Mouse (Mus musculus) stomach, embryonic 15.5 days (tissue): ENCODE results near the gene Olfr743. TPM values are rescaled to one million over a fixed set of nuclear protein-coding genes. Genes with fewer than 3 reads are reported as not detected.
"Not testable (repeated sequence)": the region's sequence is repeated elsewhere in the genome, so short reads cannot be mapped to it uniquely, and the experiment has no call there.

Experiments
- ATAC-seq: fragments of 200-750 bp; cut with Nextera tagmentation; 2 replicates; pipeline ENCODE4 v1.8.0; 2017; ENCODE audit warnings: low read depth, moderate number of reproducible peaks, moderate TSS enrichment; ENCODE audit not compliant: insufficient read depth, low FRiP score
- H3K27ac ChIP-seq: fragments of 300-500 bp; sonication (generic); 2 replicates; pipeline ENCODE4 v1.5.1; 2015; ENCODE audit warnings: mild to moderate bottlenecking, inconsistent platforms
- H3K27me3 ChIP-seq: fragments of 300-500 bp; sonication (generic); replicated peaks from 2 replicates; pipeline ENCODE4 v1.6.1; 2015; ENCODE audit warnings: inconsistent platforms
- H3K36me3 ChIP-seq: fragments of 300-500 bp; sonication (generic); 2 replicates; pipeline ENCODE4 v1.6.1; 2015; ENCODE audit warnings: inconsistent platforms
- H3K4me1 ChIP-seq: fragments of 300-500 bp; sonication (generic); 2 replicates; pipeline ENCODE4 v1.6.1; 2015; ENCODE audit warnings: inconsistent platforms
- H3K4me2 ChIP-seq: fragments of 300-500 bp; sonication (generic); 2 replicates; pipeline ENCODE4 v1.6.1; 2015; ENCODE audit warnings: mild to moderate bottlenecking, inconsistent platforms
- H3K4me3 ChIP-seq: fragments of 300-500 bp; sonication (generic); replicated peaks from 2 replicates; pipeline ENCODE4 v1.5.1; 2015; ENCODE audit warnings: inconsistent platforms
- H3K9ac ChIP-seq: fragments of 300-500 bp; sonication (generic); 2 replicates; pipeline ENCODE4 v1.6.1; 2015; ENCODE audit warnings: inconsistent platforms
- H3K9me3 ChIP-seq: fragments of 300-500 bp; sonication (generic); 2 replicates; pipeline ENCODE4 v1.6.1; 2016; ENCODE audit warnings: inconsistent platforms
- WGBS: fragments of 180-500 bp; shearing (Covaris S2); methylation state at CpG from one replicate; pipeline ENCODE4 v1.1.7; 2015; 5-methylcytosine and 5-hydroxymethylcytosine counted together
- polyA plus RNA-seq: library from polyadenylated mRNA; unstranded; fragments of >200 nt; fragmentation: Nextera tagmentation; extraction: Ambion mirVana; gene quantifications from 2 replicates; pipeline ENCODE4 v1.2.1, GENCODE M21; 2015

Gene Olfr743
- not detected in 2 replicates for polyA plus RNA-seq

- Histone ChIP-seq H3K4me3 (no peak within 1 kb of the TSS), H3K36me3 (no peaks in the 10 kb centered on the region), H3K9me3 (no peaks in the 10 kb centered on the region), H3K4me1 (no peaks in the 10 kb centered on the region), H3K9ac (no peak within 1 kb of the TSS), H3K4me2 (no peak within 1 kb of the TSS), H3K27me3 (no peaks in the 10 kb centered on the region), H3K27ac (no peak within 1 kb of the TSS)
- ATAC-seq: no peak
Observed at GRCm38 (mm10) chr14:50521539-50521938, at the start of gene Olfr743. Olfr743 (plus strand) TSS chr14:50521839.

- Histone ChIP-seq H3K9ac (no peak within 1 kb of the TSS), H3K27ac (no peak within 1 kb of the TSS), H3K4me1 (no peaks in the 10 kb centered on the region), H3K36me3 (no peaks in the 10 kb centered on the region), H3K9me3 (no peaks in the 10 kb centered on the region), H3K4me2 (no peak within 1 kb of the TSS), H3K4me3 (no peak within 1 kb of the TSS), H3K27me3 (no peaks in the 10 kb centered on the region)
- WGBS: 66% methylated on average over 2 of the region's 2 CpGs
- ATAC-seq: no peak
Observed at GRCm38 (mm10) chr14:50472438-50472837, 49.2 kb upstream of the Olfr743 start, which contains the start of gene Olfr741. Olfr741 (plus strand) TSS chr14:50472738.

GRCm38 (mm10) chr14:50478406-50478805 lies 43.2 kb upstream of the Olfr743 start:
- no peaks in the 10 kb centered on the region for H3K36me3 ChIP-seq
- H3K9me3 ChIP-seq: no peaks in the 10 kb centered on the region
- no peak overlapping the region for H3K4me3 ChIP-seq
- no peak overlapping the region for H3K27ac ChIP-seq
- no peak for ATAC-seq
- no peaks in the 10 kb centered on the region for H3K27me3 ChIP-seq
- no peak overlapping the region for H3K4me2 ChIP-seq
- WGBS: 63% methylated on average over 2 of the region's 2 CpGs
- no peak overlapping the region for H3K9ac ChIP-seq
- H3K4me1 ChIP-seq: no peaks in the 10 kb centered on the region

GRCm38 (mm10) chr14:50503300-50503699 lies 18.3 kb upstream of the Olfr743 start, which contains the start of gene Olfr742:
Olfr742 (plus strand) TSS chr14:50503600.
- H3K4me3 ChIP-seq: no peak within 1 kb of the TSS
- no peak for ATAC-seq
- H3K9me3 ChIP-seq: no peaks in the 10 kb centered on the region
- no peaks in the 10 kb centered on the region for H3K4me1 ChIP-seq
- H3K4me2 ChIP-seq: no peak within 1 kb of the TSS
- no peak within 1 kb of the TSS for H3K9ac ChIP-seq
- H3K27ac ChIP-seq: no peak within 1 kb of the TSS
- H3K36me3 ChIP-seq: no peaks in the 10 kb centered on the region
- 51% methylated on average over 2 of the region's 2 CpGs for WGBS
- no peaks in the 10 kb centered on the region for H3K27me3 ChIP-seq

- no peak overlapping the region for H3K4me3 ChIP-seq
- no peak overlapping the region for H3K27ac ChIP-seq
- no peaks in the 10 kb centered on the region for H3K9me3 ChIP-seq
- no peaks in the 10 kb centered on the region for H3K4me1 ChIP-seq
- H3K27me3 ChIP-seq: no peaks in the 10 kb centered on the region
- H3K4me2 ChIP-seq: no peak overlapping the region
- no peak overlapping the region for H3K9ac ChIP-seq
- 93% methylated on average over 2 of the region's 2 CpGs for WGBS
- no peak for ATAC-seq
- no peaks in the 10 kb centered on the region for H3K36me3 ChIP-seq
Observed at GRCm38 (mm10) chr14:50552734-50553133, 31.1 kb downstream of the Olfr743 start.

- 66% methylated on average over 1 of the region's 1 CpGs for WGBS
- not testable (repeated sequence) for H3K4me2 ChIP-seq, H3K9me3 ChIP-seq, H3K27me3 ChIP-seq, H3K4me1 ChIP-seq, ATAC-seq, H3K9ac ChIP-seq, H3K27ac ChIP-seq, H3K36me3 ChIP-seq, H3K4me3 ChIP-seq
Observed at GRCm38 (mm10) chr14:50573056-50573455, 51.4 kb downstream of the Olfr743 start.

Other genes starting within 250 kb of the Olfr743 start
- not detected in 2 replicates for gene Olfr732, start 237.6 kb upstream of the Olfr743 start, polyA plus RNA-seq
- not detected in 2 replicates for gene Olfr733, start 220.3 kb upstream of the Olfr743 start, polyA plus RNA-seq
- not detected in 2 replicates for gene Olfr734, start 195.1 kb upstream of the Olfr743 start, polyA plus RNA-seq
- not detected in 2 replicates for gene Olfr735, start 173.0 kb upstream of the Olfr743 start, polyA plus RNA-seq
- gene Tlr11, start 163.9 kb upstream of the Olfr743 start, polyA plus RNA-seq: not detected in 2 replicates
- not detected in 2 replicates for gene Olfr736, start 140.7 kb upstream of the Olfr743 start, polyA plus RNA-seq
- gene Olfr738, start 114.3 kb upstream of the Olfr743 start, polyA plus RNA-seq: not detected in 2 replicates
- not detected in 2 replicates for gene Olfr739, start 103.2 kb upstream of the Olfr743 start, polyA plus RNA-seq
- gene Olfr740, start 76.3 kb upstream of the Olfr743 start, polyA plus RNA-seq: not detected in 2 replicates
- not detected in 2 replicates for gene Olfr741, start 49.1 kb upstream of the Olfr743 start, polyA plus RNA-seq
- not detected in 2 replicates for gene Olfr742, start 18.2 kb upstream of the Olfr743 start, polyA plus RNA-seq
- gene Olfr744, start 93.0 kb downstream of the Olfr743 start, polyA plus RNA-seq: not detected in 2 replicates
- not detected in 2 replicates for gene Olfr745, start 117.5 kb downstream of the Olfr743 start, polyA plus RNA-seq
- not detected in 2 replicates for gene Olfr746, start 125.2 kb downstream of the Olfr743 start, polyA plus RNA-seq
- not detected in 2 replicates for gene Olfr747, start 171.4 kb downstream of the Olfr743 start, polyA plus RNA-seq
- gene Olfr748, start 185.5 kb downstream of the Olfr743 start, polyA plus RNA-seq: not detected in 2 replicates
- not detected in 2 replicates for gene Olfr749, start 223.3 kb downstream of the Olfr743 start, polyA plus RNA-seq